Mouse (Mus musculus) kidney, adult 18-20 months (tissue): ENCODE measurements at regions not wholly inside any gene's neighbourhood (a gene's known extent, or its start where the extent isn't known, plus 50 kb on each side); places are given as distances from the start of the nearest gene placed in this dataset.
"Not testable (repeated sequence)": the region's sequence is repeated elsewhere in the genome, so short reads cannot be mapped to it uniquely, and the experiment has no call there.

ENCODE experiments used
- DNase-seq: peaks from one replicate; pipeline ENCODE4 v3.0.0; 2021

- no peak for DNase-seq
Measured at GRCm38 (mm10) chr5:74825517-74826254, 123.0 kb upstream of the Lnx1 start.

GRCm38 (mm10) chr5:74823719-74824118, 121.0 kb upstream of the Lnx1 start:
- DNase-seq: peak; percentile 20

DNA sequence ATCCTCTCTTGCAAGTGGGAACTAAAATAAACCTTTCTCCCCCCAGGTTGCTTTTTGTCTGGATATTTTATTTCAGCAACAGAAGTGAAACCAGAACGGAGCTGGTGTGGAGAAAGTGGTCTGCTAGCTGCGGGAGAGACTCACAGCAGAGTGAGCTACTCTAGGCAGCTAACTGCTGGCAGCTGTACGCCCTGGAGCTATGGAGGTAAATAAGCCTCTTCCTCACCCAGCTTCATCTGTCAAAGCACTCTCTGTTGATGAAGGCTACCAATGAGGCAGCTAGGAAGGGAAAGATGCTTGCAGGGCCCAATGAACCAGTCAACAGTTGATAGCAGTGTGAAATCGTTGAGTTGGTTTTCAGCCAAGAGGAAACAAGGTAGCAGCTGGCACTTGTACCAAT, 119.3 kb upstream of the Lnx1 start:
- DNase-seq: no peak

DNA sequence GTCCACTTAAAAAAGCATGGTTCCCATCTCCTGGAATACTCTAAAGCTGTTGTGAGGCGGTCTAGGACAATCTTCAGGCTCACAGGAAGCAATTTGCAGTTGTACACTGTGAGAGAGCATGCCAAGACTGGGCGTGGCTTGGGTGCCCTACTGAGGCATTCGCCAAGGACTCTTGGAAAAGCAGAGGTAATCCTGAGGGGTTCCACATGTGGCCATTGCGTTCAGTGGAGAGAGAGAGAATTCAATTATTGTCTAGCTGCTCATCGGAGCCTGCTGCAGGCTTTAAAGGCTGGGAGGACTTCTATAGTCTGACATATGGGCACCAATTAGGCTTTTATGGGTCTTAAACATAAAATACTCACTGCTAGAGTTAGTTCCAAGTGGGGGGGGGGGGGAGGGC, 113.8 kb upstream of the Lnx1 start:
- DNase-seq: peak; percentile 47

DNA sequence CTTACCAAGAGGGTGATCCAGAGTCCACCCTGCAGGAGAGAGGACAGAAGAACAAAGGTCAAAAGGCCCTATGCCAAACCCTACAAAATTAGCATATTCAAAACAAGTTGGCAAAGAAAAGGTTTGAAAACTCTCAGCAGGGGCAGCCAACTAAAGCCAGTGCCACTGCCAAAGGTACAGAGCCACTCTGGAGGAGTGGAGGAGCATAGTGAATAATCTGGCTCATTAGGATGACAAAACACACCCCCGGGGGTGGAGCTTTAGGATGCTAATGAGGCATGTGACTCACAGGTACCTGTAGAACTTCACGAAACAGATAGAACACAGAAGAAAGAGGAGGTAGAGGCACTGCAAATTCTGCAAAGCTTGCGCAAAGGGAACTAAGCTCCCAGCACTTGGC, 110.7 kb upstream of the Lnx1 start:
- DNase-seq: peak; percentile 78

- no peak for DNase-seq
Measured at GRCm38 (mm10) chr5:74811046-74811445, 108.3 kb upstream of the Lnx1 start.

DNA sequence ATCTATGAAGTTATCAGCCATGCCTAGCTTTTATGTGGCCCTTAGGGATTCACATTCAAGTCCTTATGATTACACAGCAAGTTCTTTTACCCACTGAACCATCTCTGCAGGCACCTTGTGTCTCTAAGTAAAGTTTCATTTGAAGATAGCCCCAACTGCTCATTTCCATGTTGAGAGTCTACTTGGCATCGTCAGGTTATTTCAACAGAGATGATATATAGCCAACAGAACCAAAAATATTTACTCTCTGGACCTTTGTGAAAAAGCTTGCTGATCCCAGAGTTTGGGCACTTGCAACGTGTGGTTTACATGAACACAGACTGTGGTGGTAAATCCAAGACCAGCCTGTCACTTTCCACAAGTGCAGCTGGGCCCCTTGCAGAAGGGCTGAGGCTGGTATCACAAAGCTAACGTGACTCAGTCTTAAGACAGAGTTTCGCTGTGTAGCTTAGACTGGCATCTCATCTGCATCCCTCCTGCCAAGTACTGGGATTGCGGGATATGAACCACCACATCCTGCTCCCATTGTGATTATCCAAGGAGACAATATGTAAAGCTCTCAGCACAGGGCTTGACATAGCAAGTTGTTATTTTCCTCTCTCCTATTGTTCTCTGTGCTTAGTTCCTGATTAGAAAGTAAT, 105.0 kb upstream of the Lnx1 start:
- no peak for DNase-seq

- no peak for DNase-seq
Measured at GRCm38 (mm10) chr5:74801946-74802345, 99.2 kb upstream of the Lnx1 start.

DNA sequence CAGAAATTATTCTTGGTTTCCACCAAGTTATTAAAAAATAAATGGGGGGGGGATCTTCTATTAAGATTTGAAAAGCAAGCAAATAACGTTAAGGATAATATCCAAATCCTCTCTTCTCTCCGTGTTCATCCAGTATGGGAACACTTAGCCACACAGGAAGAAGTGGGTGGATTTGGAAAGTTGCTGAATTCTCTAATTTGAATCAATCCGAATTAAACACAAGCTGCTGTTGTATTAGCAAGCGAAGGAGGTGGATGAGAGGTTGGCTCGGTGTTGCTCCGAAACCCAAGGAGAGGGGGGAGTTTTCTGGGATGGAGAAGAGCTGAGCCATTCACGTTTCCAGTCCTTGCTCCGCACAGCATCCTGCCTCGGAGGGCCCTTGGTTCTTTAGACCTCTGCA, 97.6 kb upstream of the Lnx1 start:
- DNase-seq: no peak

DNA sequence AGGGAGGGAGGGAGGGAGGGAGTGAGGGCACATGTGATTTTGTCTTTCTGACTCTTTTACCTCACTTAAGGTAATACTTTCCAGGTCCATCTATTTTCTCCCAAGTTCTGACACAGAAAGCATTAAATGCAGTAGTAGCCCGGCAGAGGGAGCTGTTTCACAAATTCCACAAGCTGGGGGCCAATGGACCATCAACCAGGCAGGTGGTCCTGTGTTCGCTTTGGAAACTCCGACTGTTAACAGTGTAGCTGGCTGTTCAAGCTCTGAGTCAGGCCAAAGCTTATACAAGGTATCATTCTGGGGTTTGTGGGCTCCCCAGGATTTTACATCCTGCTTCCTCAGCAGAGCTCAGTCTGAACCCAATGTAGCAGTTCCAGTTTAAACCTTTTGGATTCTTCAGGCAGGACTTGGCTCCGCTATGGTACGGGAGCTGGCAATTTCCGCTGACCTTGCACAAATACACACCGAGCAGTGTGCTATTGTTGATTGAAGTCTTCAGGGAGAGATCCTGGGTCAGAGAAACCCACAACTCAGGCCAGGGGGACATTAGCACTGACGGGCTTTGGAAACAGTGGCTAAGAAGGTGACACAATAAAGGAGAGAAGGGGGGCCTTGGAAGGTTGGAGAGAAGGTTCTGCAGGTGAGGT, 93.8 kb upstream of the Lnx1 start:
- peak; percentile 56 for DNase-seq

GRCm38 (mm10) chr5:74794726-74795125, 92.0 kb upstream of the Lnx1 start:
- no peak for DNase-seq

GRCm38 (mm10) chr5:74793431-74793830, 90.7 kb upstream of the Lnx1 start:
- no peak for DNase-seq

DNA sequence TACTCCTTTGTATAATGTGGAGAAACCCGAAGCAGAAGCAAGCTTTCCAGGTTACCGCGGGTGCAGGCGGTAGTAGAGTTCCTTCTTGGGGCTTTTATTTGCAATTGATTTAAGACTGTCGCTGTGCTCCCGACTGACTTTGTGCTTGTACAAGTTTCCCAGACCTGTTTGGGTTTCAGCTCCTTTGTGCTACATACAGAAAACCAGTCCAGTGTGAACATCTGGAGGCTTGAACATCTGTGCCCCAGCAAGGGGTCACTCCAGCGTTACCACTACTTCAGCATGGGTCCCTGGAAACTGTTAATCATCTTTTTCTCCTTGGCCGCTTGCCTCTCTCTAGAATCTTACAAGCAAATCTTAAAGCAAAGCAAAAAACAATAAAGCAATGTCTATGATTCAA, 90.2 kb upstream of the Lnx1 start:
- DNase-seq: peak; percentile 39

- peak; percentile 92 for DNase-seq
Measured at GRCm38 (mm10) chr5:74792301-74792700, 89.6 kb upstream of the Lnx1 start.

GRCm38 (mm10) chr5:74790501-74790900, 87.8 kb upstream of the Lnx1 start:
- DNase-seq: not testable (repeated sequence)

DNA sequence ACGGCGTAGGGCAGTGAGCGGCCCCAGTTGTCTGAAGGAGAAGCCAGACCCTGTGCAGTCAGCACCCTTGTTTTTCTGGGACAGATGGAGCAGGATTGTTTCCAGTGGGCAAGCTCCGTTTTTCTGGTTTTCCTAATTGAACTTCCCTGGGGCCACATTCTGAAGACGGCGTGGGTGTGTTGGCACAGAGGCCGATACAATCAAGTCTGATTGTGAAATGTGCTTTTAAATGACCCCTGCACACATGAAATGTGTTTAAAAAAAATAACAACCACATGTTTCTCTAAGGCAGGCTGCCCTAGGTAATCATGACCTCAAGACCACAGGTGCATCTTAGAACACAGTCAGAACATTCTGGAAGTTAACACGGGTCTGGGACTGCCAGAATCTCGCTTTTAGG, 81.2 kb upstream of the Lnx1 start:
- DNase-seq: no peak

DNA sequence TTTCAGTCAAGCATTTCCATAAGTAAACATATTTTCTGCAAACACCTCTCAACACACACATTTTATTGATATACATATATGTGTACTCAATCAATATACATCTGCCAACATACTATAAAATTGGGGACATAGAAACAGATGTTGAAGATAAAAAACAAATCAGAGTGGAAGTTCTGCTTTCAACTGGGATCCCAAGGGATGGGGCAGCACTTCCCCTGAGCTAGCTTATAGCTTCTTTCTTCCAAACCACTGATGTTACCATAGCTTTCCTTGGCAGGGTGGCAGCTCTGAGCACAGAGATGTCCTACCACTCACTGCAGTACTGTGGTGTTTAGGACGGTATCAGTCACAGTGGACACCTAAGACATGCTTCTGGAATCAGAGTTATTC, 75.4 kb upstream of the Lnx1 start:
- no peak for DNase-seq

GRCm38 (mm10) chr5:74777381-74778075, 74.8 kb upstream of the Lnx1 start:
- no peak for DNase-seq

DNA sequence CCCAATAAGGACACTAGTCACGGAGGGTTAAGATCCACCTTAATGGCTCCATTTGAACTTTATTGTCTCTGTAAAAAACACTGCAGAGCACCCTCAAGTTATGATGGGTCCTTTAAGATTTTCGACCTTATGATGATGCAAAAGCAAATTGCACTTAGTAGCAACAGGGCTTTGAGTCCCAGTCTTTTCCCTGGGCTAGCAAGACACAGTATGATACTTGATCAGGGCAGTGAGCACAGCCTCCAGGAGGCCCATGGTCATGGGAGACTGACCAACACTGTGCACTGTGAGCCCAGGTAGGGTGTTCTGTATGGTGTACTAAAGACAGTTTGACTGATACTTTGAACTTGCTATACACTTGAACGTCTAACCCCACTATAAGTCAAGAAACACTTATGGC, 73.4 kb upstream of the Lnx1 start:
- DNase-seq: no peak

- no peak for DNase-seq
Measured at GRCm38 (mm10) chr5:74775596-74775995, 72.9 kb upstream of the Lnx1 start.

- no peak for DNase-seq
Measured at GRCm38 (mm10) chr5:74773558-74774429, 71.1 kb upstream of the Lnx1 start.

DNA sequence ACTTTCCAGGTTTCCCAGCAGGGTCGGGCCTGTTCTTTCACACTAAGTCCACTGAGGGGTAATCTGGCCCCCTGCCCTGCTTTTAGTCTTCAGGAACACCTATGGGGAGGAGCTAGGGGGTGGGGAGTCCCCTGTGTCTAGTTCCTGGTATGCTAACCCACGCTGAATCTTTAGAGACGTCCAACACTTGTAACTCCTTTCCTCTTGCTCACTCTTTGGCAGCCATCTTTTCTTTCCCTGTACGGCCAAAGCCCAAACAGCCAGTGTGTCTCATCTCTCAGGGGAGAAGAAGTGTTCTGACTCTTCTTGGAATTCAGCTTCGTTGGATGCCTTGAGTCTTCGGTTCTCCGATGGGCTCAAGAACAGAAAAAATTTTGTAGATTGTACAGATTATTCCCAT, 68.4 kb upstream of the Lnx1 start:
- no peak for DNase-seq

GRCm38 (mm10) chr5:74769023-74769422, 66.3 kb upstream of the Lnx1 start:
- no peak for DNase-seq
